Comparison of ENCODE assay signal across 17 mouse cellular contexts in genomic region chr5:131526666-131527065, GRCm38 (mm10).
DNase-seq lines count a peak whose midpoint lies in the region; ATAC-seq and TF ChIP-seq lines count a peak whose summit lies in the region.
"Had no signal": no experiment of that assay in that cellular context is flagged by ENCODE, and none has a peak within 500 bp of the region (broad histone marks: within the 10 kb centered on the region; RNA-seq: fewer than 3 reads in every experiment).

No protein-coding gene starts in this region.

- ATAC-seq in neural tube, embryonic 15.5 days (ENCODE audit: low FRiP score): no peak
- ATAC-seq in embryonic facial prominence, embryonic 12.5 days (ENCODE audit: insufficient number of reproducible peaks, insufficient read depth, low FRiP score, low TSS enrichment): no peak
- ATAC-seq in hindbrain, embryonic 13.5 days (ENCODE audit: low FRiP score): no peak
- ATAC-seq: CD4-positive, CD25-positive, alpha-beta regulatory T cell, adult 4 months; liver, postnatal 0 days; Patski had no signal

- H3K4me1 ChIP-seq in neural tube, embryonic 15.5 days: peaks cover 83% of the 10 kb centered on the region
- peaks cover 77% of the 10 kb centered on the region for H3K4me1 ChIP-seq in embryonic facial prominence, embryonic 12.5 days
- H3K4me1 ChIP-seq in hindbrain, embryonic 13.5 days (replicated peaks): peaks cover 87% of the 10 kb centered on the region

- no peak overlapping the region for H3K4me3 ChIP-seq in neural tube, embryonic 15.5 days (replicated peaks)
- H3K4me3 ChIP-seq in embryonic facial prominence, embryonic 12.5 days: no peak overlapping the region
- H3K4me3 ChIP-seq in hindbrain, embryonic 13.5 days: no peak overlapping the region
- no peak overlapping the region for H3K4me3 ChIP-seq in gastrocnemius, adult 2 months
- H3K4me3 ChIP-seq: stomach, embryonic 15.5 days had no signal

- intact Hi-C loops in gastrocnemius, adult 2 months (cut with DNase I): no loop called here

- H3K36me3 ChIP-seq in neural tube, embryonic 15.5 days: no peaks in the 10 kb centered on the region
- peaks cover 12% of the 10 kb centered on the region for H3K36me3 ChIP-seq in embryonic facial prominence, embryonic 12.5 days
- H3K36me3 ChIP-seq in hindbrain, embryonic 13.5 days: no peaks in the 10 kb centered on the region
- H3K36me3 ChIP-seq: stomach, embryonic 15.5 days had no signal

- H3K27ac ChIP-seq in neural tube, embryonic 15.5 days (replicated peaks): no peak overlapping the region
- peak overlapping the region; percentile 61 for H3K27ac ChIP-seq in embryonic facial prominence, embryonic 12.5 days
- H3K27ac ChIP-seq in hindbrain, embryonic 13.5 days: 0 out of 2 replicates have a peak overlapping the region, but pooled peaks have one; percentile 14
- no peak overlapping the region for H3K27ac ChIP-seq in gastrocnemius, adult 2 months
- H3K27ac ChIP-seq: stomach, embryonic 15.5 days had no signal

- H3K4me2 ChIP-seq in neural tube, embryonic 15.5 days: no peak overlapping the region
- H3K4me2 ChIP-seq in embryonic facial prominence, embryonic 12.5 days (replicated peaks): no peak overlapping the region
- no peak overlapping the region for H3K4me2 ChIP-seq in hindbrain, embryonic 13.5 days
- H3K4me2 ChIP-seq: stomach, embryonic 15.5 days had no signal

- 31% methylated on average over 3 of the region's 3 CpGs for WGBS in neural tube, embryonic 15.5 days
- 13% methylated on average over 3 of the region's 3 CpGs for WGBS in embryonic facial prominence, embryonic 12.5 days
- WGBS in hindbrain, embryonic 13.5 days: 13% methylated on average over 3 of the region's 3 CpGs

- H3K27me3 ChIP-seq in neural tube, embryonic 15.5 days (replicated peaks): no peaks in the 10 kb centered on the region
- no peaks in the 10 kb centered on the region for H3K27me3 ChIP-seq in embryonic facial prominence, embryonic 12.5 days
- H3K27me3 ChIP-seq in hindbrain, embryonic 13.5 days: no peaks in the 10 kb centered on the region
- H3K27me3 ChIP-seq: Patski; stomach, embryonic 15.5 days had no signal

- no peaks in the 10 kb centered on the region for H3K9me3 ChIP-seq in neural tube, embryonic 15.5 days (replicated peaks)
- no peaks in the 10 kb centered on the region for H3K9me3 ChIP-seq in embryonic facial prominence, embryonic 12.5 days
- H3K9me3 ChIP-seq in hindbrain, embryonic 13.5 days: no peaks in the 10 kb centered on the region
- H3K9me3 ChIP-seq: stomach, embryonic 15.5 days had no signal

- TF ChIP-seq CTCF in gastrocnemius, adult 2 months (IDR thresholded peaks at IDR 0.05): no peak

- DNase-seq in neural tube, embryonic 10.5 days (ENCODE audit: extremely low spot score, low spot score): peak; percentile 27
- DNase-seq in natural killer cell, adult 2 months (ENCODE audit: low spot score in 2 of 2): no peak
- no peak for DNase-seq in layer of hippocampus, postnatal 36 days
- DNase-seq in gastrocnemius, adult 2 months: no peak
- DNase-seq: adrenal gland, postnatal 25 days; heart, adult 18-20 months; heart, postnatal 10 days; kidney, adult 11 months; liver, postnatal 0 days; lung, postnatal 4 days; thymus, postnatal 25 days had no signal

- H3K9ac ChIP-seq in neural tube, embryonic 15.5 days (replicated peaks): no peak overlapping the region
- no peak overlapping the region for H3K9ac ChIP-seq in embryonic facial prominence, embryonic 12.5 days
- H3K9ac ChIP-seq in hindbrain, embryonic 13.5 days: no peak overlapping the region
- H3K9ac ChIP-seq: liver, postnatal 0 days; stomach, embryonic 15.5 days had no signal

Comparison
In these comparisons a context has a peak if more than half of its experiments do, and no peak if none do; other contexts are left out.
1. H3K27ac ChIP-seq: peak in embryonic facial prominence, embryonic 12.5 days (single experiment) and hindbrain, embryonic 13.5 days (single experiment); none in neural tube, embryonic 15.5 days (single experiment) and gastrocnemius, adult 2 months (single experiment).